Mouse (Mus musculus) thymus, adult 2 months (tissue): ENCODE measurements around the gene Pax5.

Experiments used
- CTCF ChIP-seq: fragments of 200-500 bp; IDR thresholded peaks from 2 replicates; pipeline ENCODE4 v1.5.1; 2012; ENCODE audit warnings: mild to moderate bottlenecking, control low read depth, low read length, moderate library complexity, borderline replicate concordance; ENCODE audit not compliant: control insufficient read depth, poor library complexity, insufficient read depth; ENCODE audit errors: extremely low read depth
- POLR2A ChIP-seq: fragments of 200-500 bp; IDR thresholded peaks from 2 replicates; pipeline ENCODE4 v1.6.1; 2012; ENCODE audit warnings: mild to moderate bottlenecking, low read length, control low read depth, moderate library complexity; ENCODE audit not compliant: control insufficient read depth, poor library complexity, insufficient read depth; ENCODE audit errors: extremely low read depth

- no peak for TF ChIP-seq CTCF
- no peak for TF ChIP-seq POLR2A
Observed at GRCm38 (mm10) chr4:44542101-44542500, 168.2 kb downstream of the Pax5 start.
